Mouse (Mus musculus): ENCODE results near the gene Slc38a10.
A peak's percentile ranks its signal among the peaks of the same experiment; 100 is the strongest.

Gene Slc38a10

DNA sequence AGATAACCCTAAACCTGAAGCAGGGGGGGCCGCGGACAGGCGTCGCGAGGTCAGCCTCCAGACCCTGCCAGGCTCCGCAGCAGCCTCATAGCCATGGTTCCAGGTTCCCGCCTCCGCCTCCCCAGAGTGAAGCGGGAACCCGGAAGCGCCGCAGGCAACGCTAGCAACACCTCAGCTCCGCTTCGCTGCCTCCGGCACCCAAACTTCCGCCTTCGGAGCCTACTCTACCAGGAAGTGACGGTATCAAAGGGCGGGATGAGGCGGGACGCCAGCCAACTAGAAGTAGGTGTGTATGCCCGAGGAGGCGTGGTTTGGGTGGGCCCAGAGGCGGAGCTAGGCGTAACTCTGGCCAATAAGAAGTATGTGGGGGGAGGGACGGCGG, at the start of gene Slc38a10:
Gene Slc38a10 (minus strand): TSS at position 234 of the 382 bp plus-strand sequence.
- peak; percentile 100 for DNase-seq (ENCODE audit: low read depth, low spot score)

DNA sequence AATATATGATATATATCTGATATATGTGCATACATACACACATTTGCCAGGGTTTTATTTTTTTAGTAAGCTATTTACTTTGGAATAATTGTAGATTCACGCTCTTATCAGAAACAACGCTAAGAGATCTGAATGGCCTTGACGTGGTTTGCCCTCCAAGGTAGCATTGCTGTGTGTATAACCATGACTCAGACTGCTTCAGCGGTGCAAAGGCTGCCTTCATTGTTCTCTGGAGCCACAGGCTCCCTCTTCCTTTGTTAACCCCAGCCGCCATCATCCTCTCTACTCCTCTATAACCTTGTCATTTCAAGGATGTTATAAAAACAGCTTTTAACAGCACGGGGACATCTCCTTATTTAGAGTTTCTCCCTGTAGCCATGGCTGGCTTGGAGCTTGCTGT, 49.5 kb upstream of the Slc38a10 start:
- DNase-seq (ENCODE audit: low read depth, low spot score) = no peak

DNA sequence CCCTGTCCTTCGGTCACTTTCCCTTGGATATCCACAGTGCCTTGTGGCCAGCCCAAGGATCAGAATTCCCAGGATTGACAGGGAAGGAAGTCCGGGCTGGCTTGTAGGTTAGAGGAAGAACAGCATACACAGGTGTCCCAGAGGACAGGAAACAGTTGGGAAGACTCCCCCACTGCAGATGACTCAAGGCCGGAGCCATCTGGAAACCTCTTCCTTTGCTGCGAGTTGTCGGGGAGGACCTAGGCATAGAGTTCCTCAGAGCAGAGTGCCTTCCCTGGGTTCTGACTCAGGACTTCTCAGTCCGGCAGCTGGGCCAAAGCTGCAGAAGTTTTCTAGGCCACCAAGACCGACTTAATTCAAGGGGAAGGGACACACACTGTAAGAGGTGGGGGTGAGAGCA, 48.6 kb upstream of the Slc38a10 start:
- DNase-seq (ENCODE audit: low read depth, low spot score) = no peak

DNA sequence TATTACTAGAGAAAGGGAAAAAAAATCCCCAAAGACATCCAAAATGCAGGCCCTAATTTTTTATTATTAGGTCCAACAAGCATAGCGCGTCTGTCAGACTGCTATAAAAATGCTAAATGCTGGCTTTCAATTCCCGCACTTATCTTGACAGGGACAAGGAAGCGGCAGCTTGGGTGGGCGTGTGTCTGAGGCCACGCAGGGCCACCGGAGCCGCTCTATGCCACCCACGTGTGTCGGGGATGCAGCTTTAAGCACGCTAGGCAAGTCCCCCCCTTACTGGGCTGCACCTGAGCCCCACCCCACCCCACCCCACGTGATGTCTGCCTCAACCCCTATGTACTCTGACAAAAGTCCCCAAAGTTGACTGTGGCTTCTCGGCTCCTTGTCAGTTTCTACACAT, 47.7 kb upstream of the Slc38a10 start:
- DNase-seq (ENCODE audit: low read depth, low spot score) = no peak

DNA sequence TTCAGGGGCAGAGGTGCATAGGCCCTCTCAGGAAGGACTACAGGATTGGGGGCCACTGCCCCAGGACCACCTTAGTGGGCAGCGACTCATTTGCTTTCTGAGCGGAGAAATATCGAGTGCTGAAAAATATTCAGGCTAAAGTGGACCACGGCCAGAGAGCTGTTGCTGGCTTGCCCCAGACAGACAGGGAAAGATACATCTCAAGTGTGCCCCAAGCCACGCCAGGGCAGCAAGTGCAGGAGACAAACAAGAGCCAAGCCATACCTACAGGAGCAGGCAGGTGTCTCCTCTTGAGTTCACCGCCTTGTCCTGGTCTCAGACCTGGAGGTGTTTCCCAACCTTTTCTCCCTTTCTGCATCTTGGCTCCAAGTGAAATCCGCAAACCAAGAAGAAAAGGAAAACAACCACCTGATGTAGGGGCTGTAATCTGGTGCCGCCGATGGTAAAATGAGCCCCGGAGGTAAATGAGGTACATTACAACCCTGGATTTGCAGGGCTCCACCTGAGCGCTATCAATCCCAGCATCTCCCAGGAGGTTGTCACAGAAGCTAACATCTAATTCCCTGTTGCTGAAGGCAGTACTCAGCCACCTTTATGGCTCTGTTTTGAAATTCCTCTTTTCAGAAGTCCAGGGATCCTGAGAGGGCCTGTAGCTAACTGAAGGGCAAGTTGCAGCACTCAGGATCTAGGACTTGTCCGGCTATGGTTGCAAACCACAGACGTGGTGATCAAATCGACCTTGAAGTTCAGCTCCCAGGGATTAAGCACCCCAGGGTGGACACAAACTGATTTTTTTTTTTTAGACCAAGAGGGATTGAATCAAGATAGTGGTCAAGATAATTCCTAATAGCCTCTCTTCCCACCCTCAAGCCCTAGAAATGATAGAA, 39.6 kb upstream of the Slc38a10 start:
- DNase-seq (ENCODE audit: low read depth, low spot score) = no peak

DNA sequence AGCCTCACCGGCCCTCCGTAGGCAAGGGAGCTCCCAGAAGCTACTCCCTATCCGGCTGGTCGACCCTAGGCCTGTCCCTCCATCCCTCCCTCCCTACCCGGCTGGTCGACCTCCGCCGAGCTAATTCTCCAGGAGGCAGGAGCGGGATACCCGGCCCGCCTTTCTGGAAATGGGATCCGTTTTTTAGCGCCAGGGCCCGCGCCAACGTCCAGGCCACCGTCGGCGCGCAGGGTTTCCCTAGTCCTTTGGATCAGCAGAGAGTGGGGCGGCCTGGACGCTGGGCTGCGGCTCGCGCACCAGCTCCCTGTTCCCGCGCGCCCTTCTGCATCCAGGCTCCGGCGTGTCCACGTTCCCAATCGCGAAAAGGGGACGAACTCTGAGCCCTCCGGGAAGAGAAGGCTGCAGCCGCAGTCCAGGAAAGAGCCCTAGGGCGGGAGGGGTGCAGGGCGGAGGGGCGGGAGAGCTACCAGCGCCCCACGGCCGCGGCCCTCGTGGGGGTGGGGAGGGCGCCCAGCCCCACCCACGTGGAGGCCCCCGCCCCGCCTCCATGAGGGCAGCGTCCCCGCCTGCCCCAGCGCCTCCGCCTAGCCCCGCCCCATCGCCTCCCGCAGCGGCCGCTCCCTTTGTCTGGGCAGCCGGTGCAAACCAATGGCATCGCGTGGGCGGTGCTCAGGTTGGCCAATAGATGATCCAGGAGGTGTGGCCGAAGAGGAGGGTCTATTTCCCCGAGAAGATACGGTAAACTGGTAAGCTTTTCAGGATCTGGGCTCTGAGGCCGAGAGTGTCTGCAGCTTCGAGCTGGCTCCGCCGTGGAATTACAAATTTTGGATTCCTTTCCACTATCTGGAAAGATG, 38.5 kb upstream of the Slc38a10 start:
- DNase-seq (ENCODE audit: low read depth, low spot score) = peak; percentile 97

DNA sequence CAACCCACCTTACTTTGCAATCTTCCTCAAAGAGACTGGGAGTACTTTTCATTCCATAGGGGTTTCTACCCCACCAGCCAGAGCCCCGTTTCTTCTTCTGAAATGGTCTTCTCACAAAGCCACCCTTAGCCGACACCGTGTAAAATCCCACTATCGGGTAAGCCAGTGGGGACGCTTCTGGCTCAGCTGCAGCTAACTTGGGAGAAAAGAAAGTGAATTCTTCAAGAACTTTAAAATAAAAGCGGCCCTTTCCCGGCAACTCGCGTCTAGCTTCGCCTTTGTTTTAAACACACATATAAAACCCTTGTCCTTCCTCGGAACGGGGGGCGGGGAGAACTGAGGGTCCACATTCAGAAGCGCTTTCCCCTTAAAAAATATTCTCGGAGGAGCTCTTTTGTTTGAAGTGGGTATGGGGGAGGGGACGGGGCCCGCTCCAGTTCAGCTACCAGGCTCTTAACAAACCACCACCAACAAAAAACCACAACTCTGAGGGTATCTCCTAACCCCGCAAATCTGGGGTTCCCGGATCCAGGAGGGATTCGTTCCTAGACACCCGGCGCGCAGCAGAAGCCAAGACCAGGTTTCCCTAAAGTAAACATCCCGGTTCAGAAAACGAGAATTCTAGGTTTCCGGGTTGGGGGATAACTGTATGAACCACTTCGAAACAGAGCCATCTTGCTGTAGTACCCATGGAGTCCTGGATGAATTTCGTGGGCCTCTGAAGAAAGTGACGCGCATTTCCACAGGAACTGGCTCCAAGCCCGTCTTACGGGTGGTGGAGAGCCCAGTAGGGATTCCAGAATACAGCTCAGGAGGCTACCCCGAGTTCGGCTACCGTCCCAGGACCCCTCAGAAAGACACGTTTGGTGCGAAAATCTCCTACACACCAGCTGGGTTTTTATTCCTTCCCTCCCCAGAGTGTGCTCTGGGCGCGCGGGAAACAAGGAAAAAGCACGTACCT, 37.6 kb upstream of the Slc38a10 start:
- no peak for DNase-seq (ENCODE audit: low read depth, low spot score)

DNA sequence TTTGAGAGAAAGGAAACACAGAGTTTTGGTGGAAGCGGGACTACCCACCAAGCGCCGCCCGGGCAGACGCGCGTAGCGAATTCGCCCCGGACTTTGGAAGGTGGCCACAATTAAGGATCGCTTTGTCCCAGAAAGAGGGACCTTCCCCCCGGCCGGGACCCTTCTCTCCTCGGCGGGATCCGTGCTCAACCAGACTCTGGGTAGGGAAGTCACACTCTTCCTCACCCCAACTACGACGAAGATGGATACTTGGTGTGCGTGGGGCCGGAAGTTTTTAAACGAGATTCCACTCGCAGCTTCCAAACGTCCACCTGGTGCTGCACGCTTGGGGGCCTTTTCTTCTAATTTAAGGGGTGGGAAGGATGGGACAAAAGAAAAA, 36.9 kb upstream of the Slc38a10 start:
- DNase-seq (ENCODE audit: low read depth, low spot score) = no peak

DNA sequence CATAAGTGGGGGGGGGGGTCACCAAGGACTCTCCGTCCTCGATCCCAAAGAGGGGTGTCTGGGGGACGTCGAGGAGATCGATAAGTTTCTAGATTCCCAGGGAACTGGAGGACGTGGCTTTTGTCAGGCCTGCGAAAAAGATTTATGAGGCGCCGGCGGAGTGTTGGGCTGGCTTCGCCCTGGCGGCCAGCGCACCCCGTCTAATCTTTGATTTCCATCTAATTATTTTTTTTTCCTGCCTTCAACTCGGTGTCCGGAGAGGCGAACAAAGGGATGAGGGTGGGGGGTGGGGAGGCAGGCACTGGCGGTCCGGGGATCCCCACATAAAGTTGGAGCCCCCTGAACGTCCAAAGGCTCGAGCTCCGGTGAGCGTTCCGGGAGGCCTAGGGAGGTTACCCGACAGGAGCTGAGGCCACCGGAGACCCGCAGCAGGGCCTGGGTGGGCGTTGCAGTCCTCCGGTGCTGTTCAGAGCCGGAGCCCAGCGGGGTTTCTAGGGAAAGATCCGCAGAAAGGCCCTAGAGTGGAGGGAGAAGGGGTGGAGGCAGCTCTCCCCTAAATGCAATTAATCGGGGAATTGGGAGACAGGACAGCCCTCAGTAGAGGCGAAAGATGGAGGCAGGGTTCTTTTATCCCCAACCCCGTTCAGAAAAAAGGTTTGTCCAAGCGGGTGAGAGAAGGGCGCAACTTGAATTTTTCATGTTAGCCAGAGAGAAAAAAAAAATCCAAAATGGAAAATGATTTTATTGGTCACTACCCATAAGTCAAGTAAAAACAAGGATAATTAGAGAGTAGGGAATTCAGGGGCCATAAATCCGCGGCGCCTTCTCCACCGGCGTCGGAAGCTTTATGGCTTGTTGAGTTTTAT, 36.3 kb upstream of the Slc38a10 start:
- no peak for DNase-seq (ENCODE audit: low read depth, low spot score)

DNA sequence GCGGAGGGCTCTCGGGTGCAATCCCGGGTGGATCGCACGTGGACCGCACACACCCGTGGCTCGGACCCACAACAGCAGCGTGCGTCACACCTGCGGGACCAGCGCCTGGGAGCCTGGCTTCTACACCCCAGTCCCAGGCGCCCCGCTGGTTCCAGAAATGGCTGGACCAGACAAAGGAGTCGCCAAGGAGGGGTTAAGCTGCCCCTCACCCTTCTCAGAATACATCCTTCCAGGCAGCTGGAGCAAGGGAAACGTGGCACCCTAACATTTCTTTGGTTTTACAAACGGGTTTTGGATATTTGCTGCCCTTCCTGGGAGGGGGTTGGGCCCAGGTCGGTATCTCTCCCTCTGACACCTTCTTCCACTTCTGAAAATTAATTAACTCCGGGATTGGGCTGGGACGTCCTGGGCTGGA, 35.7 kb upstream of the Slc38a10 start:
- DNase-seq (ENCODE audit: low read depth, low spot score) = no peak

DNA sequence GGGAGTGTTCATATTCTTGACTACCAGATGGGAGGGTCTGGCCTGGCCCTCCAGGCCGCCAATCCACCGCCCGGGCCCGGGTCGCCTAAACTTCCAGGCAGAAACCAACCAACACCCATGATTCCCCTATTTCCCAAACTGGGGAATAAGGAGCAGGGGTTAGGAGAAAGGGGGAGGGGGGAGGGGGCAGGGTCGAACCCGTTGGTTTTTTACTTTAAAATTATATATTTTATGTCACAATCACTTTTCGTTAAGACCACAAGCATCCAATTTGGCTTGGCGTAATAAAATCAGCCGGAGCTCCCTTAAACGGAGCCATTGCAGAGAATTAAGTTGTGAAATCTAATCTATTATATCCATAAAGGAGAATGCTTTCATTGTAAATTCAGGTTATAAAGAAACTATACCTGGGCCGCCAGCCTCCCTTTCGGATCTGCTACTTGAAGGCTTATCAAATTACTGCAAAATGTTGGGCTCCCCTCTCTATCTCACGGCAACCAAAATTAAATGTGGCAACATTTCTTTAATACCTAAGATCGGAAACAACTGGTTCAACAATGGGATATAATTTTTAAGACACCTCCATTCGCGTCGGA, 35.1 kb upstream of the Slc38a10 start:
- no peak for DNase-seq (ENCODE audit: low read depth, low spot score)

DNA sequence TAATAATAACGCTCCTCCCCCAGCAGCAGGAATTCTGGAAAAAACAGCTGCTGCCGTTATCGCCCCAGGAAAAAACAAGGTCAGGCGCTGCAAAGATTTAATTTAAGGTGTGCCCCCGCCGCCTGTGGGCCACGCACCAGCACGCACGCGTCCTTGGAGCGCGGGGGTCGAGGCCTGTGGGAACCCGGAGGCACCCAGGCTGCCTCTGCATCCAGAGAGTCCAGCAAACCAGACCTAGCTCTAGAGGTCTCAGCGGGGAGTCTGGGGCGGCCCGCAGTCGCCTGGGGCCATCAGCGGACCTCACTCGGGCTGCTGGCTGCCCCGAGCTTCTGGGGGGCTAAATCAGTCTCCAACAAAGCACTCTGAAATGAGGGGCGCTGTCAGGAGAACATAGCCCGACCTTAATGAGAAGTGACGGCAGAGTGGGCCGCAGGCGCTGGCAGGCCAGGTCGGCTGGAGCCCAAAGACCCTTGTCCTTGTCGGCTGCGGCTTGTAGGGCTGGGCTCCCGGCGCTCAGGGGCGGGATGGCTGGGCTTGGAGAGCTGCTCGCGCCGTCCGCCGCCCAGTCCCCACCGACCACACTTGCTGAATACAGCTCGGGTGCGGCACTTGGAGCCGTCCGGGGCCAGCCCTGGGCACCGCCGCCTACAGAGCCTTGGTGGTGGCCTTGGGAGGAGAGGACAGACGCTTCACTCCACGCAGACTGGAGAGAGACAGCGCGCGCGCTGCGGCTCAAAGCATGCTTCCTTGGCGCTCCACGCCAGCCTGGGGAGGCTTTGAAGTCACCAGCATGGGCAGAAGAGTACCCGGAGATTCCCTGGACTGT, 34.4 kb upstream of the Slc38a10 start:
- DNase-seq (ENCODE audit: low read depth, low spot score) = no peak

DNA sequence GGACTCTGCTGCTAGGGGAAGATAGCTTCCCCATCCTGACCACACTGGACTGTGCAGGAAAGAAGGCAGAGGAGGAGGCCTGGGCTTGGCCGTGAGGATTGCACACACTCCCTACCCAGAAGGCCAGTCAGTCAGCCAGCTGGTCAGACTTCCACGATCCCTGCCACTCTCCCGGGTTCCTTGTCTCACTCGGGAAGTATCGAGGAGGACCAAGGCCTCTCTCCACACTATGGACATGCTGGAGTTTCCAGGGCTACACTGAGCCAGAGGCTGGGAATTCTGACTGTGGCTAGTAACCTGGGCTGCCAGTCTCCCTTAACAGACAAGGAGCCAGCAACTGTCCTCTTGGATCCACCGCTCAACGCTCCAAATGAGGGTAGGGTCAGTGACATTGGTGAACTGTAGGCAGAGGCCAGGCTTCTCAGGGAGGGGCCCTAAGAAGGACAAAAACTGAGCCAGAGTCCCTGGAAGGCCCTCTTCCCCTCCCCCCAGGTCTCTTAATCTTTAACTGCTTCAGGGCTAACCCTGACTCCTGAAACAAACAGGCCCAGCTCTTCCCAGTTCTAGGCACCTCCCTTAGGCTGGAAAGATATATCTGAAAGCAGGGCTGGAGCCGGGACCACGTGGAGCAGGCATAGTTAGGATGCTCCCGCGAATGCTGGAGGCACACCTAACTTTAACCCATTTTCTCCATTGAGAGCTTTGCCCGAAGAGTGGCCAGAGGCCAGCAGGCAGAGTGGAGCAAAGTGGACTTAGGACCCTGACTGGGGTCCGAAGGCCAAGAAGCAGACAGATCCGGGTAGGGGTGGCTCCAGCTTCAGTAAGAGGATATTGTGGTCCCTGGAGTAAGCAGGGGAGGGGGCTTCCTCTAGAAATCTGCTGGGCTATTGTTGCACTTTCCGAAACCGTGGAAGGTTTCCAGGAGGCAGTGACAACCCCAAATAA, 33.5 kb upstream of the Slc38a10 start:
- DNase-seq (ENCODE audit: low read depth, low spot score) = no peak

DNA sequence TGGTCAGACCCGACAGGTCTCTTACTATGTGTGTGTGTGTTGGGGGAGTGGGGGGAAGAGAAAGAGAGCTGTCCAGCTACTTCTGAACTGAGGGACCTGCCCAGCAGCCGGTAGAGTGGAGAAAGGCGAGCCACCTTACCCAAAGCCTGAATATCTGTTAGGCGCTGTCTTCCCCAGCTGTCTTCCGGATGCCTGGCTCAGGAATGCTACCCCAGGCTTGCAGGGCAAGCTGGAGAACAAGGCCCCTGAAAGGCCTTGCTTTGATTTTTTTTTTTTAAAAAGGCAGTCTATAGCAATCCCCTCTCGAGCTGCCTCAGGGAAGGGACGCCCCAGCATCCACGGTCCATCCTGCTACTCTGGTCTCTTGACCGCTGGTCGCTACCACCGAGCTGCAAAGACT, 32.6 kb upstream of the Slc38a10 start:
- no peak for DNase-seq (ENCODE audit: low read depth, low spot score)

DNA sequence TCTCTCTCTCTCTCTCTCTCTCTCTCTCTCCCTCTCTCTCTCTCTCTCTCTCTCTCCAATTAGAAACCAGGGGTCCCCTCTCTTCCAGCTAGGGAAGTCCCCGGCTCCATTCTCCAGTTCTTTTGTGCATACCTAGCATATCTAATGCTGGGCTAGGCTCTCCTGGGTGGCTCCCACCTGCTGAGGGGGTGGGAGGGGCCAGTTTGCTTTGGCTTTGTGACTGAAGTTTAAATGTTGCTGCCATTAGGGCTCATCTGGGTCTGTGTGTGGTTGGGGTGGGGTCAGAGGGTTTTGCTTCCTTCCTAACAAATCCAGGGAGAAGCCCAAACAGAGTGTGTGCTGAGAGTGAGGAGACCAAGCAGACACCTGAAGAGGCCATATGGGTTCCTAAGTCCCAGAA, 32.0 kb upstream of the Slc38a10 start:
- DNase-seq (ENCODE audit: low read depth, low spot score) = no peak

DNA sequence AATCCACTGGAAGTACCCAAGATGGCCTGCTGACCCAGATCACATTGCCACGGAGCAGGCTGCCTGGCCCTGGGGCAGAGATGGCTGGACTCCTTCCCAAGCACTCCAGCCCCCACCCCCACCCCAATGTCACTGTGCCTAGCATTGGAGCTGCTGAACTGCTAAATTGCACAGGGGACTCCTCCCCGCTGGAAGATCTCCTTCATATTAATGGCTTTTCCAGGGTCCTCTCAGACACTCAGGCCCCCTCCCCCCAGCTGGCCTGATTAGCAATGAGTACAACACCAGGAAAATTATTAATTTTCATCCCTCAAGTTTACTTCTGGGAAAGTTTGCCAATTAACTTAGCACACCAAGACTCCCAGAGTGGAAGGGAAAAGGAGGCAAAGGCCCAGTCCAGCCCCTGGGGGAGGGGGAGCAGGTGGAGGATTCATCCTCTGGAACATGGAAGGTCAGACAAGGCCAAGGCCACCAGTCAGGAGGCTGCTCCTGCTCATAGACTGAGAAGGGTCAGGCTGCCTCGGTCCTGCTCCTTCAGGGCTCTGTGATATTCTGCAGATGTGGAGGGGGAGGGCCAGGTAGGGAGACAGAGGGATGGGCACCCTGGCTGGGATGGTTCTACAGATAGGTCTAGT, 31.4 kb upstream of the Slc38a10 start:
- no peak for DNase-seq (ENCODE audit: low read depth, low spot score)

DNA sequence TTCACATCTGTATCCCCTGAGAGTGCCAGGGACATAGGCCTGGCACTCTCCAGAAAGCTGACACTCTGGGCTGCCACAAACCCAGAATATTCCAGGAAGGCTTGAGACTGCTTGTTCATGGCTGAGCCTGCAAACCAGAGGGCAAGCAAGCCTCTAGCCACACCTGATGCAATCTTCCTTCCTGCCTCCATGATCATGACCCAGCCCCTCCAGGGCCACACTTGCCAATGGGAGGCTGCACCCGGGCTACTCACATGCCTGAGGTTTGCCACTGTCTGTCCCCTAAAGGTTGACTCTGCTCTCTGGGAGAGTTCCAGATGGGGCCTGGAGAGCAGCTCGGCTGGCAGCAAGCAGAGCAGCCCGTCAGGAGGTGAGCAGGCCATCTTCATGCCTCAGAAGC, 30.2 kb upstream of the Slc38a10 start:
- no peak for DNase-seq (ENCODE audit: low read depth, low spot score)

DNA sequence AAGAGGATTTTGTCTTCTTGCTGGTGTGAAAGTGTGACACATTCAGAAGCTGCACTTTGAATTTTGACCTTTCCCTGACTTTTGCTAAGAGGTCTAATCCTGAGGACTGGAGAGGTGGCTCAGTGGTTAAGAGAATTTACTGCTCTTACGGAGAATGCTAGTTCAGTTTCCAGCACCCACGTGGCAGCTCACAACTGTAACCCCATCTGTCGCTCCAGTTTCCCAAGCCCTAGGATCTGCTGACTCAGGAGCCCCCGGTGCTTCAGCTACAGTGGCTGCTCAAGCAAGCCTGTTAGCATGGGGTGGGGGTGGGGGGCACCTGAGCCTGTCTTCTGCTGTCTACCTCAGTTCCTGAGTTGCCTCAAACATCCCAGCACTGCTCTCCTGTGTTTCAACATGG, 28.2 kb upstream of the Slc38a10 start:
- DNase-seq (ENCODE audit: low read depth, low spot score) = no peak
